Mouse (Mus musculus) myocyte (in vitro differentiated cells): Measurements from ENCODE around the gene Slc9a5.

Experiments used
- CEBPB ChIP-seq: IDR thresholded peaks from 2 replicates; pipeline ENCODE4 v1.6.1; 2011; ENCODE audit warnings: mild to moderate bottlenecking, moderate library complexity; ENCODE audit not compliant: poor library complexity, insufficient read depth, severe bottlenecking
- E2F4 ChIP-seq: IDR thresholded peaks from one replicate; pipeline ENCODE4 v1.6.1; 2011; ENCODE audit warnings: mild to moderate bottlenecking, control low read depth, moderate library complexity; ENCODE audit not compliant: insufficient read depth
- MAX ChIP-seq: IDR thresholded peaks from one replicate; pipeline ENCODE4 v1.6.1; 2011; ENCODE audit warnings: low read depth, mild to moderate bottlenecking, control low read depth
- MYOD1 ChIP-seq, 3 experiments: IDR thresholded peaks; one replicate each; pipeline ENCODE4 v1.6.1; 2011; ENCODE audit warnings: control low read depth in 2 of 3, low read depth in 2 of 3, mild to moderate bottlenecking in 2 of 3, moderate library complexity in 1 of 3; ENCODE audit not compliant: insufficient read length in 2 of 3, control insufficient read depth in 1 of 3
- MYOG ChIP-seq, 3 experiments: IDR thresholded peaks; one replicate each; pipeline ENCODE4 v1.6.1; 2011; ENCODE audit warnings: control low read depth in 2 of 3, low read depth in 2 of 3, mild to moderate bottlenecking in 2 of 3; ENCODE audit not compliant: insufficient read length in 2 of 3, control insufficient read depth in 1 of 3, insufficient read depth in 1 of 3
- POLR2A ChIP-seq: IDR thresholded peaks from one replicate; pipeline ENCODE4 v1.6.1; 2011; ENCODE audit warnings: low read depth, mild to moderate bottlenecking, control low read depth, moderate library complexity; ENCODE audit not compliant: insufficient read length
- POLR2AphosphoS2 ChIP-seq: IDR thresholded peaks from one replicate; pipeline ENCODE4 v1.6.1; 2011; ENCODE audit warnings: low read depth, control low read depth; ENCODE audit not compliant: insufficient read length
- REST ChIP-seq: IDR thresholded peaks from one replicate; pipeline ENCODE4 v1.6.1; 2011; ENCODE audit warnings: mild to moderate bottlenecking, control low read depth, moderate library complexity; ENCODE audit not compliant: insufficient read depth, insufficient read length
- TCF12 ChIP-seq: IDR thresholded peaks from one replicate; pipeline ENCODE4 v1.6.1; 2011; ENCODE audit warnings: mild to moderate bottlenecking, control low read depth; ENCODE audit not compliant: poor library complexity, insufficient read depth, severe bottlenecking
- TCF3 ChIP-seq: IDR thresholded peaks from one replicate; pipeline ENCODE4 v1.6.1; 2011; ENCODE audit warnings: low read depth, control low read depth; ENCODE audit not compliant: insufficient read length
- USF1 ChIP-seq: IDR thresholded peaks from one replicate; pipeline ENCODE4 v1.6.1; 2011; ENCODE audit warnings: low read depth, mild to moderate bottlenecking, control low read depth, moderate library complexity

DNA sequence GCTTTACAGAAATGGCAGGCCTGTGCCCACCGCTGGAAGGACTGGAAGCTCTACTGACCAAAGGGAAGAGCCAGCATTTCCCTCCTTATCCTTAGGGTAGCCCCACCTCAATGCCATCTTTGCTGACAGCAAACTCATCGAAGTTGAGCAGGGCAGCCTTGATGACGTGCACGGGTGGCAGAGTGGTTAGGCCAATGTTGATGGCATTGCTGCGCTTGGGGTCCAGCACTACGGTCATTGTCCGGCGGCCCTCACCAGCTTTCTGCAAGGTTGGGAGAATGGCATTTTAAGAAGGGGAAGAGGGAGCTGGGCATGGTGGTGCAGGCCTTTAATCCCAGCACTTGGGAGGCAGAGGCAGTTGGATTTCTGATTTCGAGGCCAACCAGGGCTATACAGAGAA, 16.7 kb upstream of the Slc9a5 start:
- TF ChIP-seq POLR2A (no peak), MAX (no peak), MYOD1 (IDR thresholded peaks at IDR 0.05; ENCODE audit: control insufficient read depth in 1 of 3, insufficient read length in 2 of 3, low read depth in 2 of 3) (no peak), POLR2AphosphoS2 (peak; percentile 62), TCF12 (no peak), CEBPB (no peak), TCF3 (no peak), E2F4 (no peak), USF1 (no peak), REST (no peak), MYOG (IDR thresholded peaks at IDR 0.05; ENCODE audit: control insufficient read depth in 1 of 3, insufficient read depth in 1 of 3, insufficient read length in 2 of 3, low read depth in 2 of 3) (no peak)
